Mouse (Mus musculus): ENCODE measurements around the gene Cstb. TPM values are rescaled to one million over a fixed set of nuclear protein-coding genes. Genes with fewer than 3 reads are reported as not detected.

The Cstb gene
- polyA plus RNA-seq, 1 experiment from 2014 or later = 102 TPM

- Histone ChIP-seq H3K4me2 (ENCODE audit: low read length) (no peak overlapping the region), H3K27me3 (replicated peaks; ENCODE audit: control insufficient read depth, insufficient read depth, low read length) (no peaks in the 10 kb centered on the region), H3K4me3 (ENCODE audit: low read length) (no peak overlapping the region), H3K27ac (ENCODE audit: low read depth, low read length) (no peak overlapping the region), H3K9me3 (ENCODE audit: control insufficient read depth, low read length) (no peaks in the 10 kb centered on the region), H3K4me1 (ENCODE audit: control insufficient read depth, insufficient read depth, low read depth, low read length) (peaks cover 5% of the 10 kb centered on the region; the same call in 1 of the 2 replicates), H3K9ac (ENCODE audit: low read depth, low read length) (no peak overlapping the region), H3K36me3 (ENCODE audit: control insufficient read depth, insufficient read depth, low read length) (peaks cover 16% of the 10 kb centered on the region)
- no peak for ATAC-seq
- WGBS = 90% methylated on average over 5 of the region's 5 CpGs
Observed at GRCm38 (mm10) chr10:78429180-78429579, 3.7 kb downstream of the Cstb start.

GRCm38 (mm10) chr10:78429776-78430175 is 4.3 kb downstream of the Cstb start:
- Histone ChIP-seq H3K27ac (ENCODE audit: low read depth, low read length) (no peak overlapping the region), H3K36me3 (ENCODE audit: control insufficient read depth, insufficient read depth, low read length) (peaks cover 16% of the 10 kb centered on the region), H3K4me2 (ENCODE audit: low read length) (no peak overlapping the region), H3K9me3 (ENCODE audit: control insufficient read depth, low read length) (no peaks in the 10 kb centered on the region), H3K9ac (ENCODE audit: low read depth, low read length) (no peak overlapping the region), H3K4me3 (ENCODE audit: low read length) (no peak overlapping the region), H3K27me3 (replicated peaks; ENCODE audit: control insufficient read depth, insufficient read depth, low read length) (no peaks in the 10 kb centered on the region), H3K4me1 (ENCODE audit: control insufficient read depth, insufficient read depth, low read depth, low read length) (peaks cover 5% of the 10 kb centered on the region; the same call in 1 of the 2 replicates)
- 98% methylated on average over 2 of the region's 2 CpGs for WGBS
- no peak for ATAC-seq

GRCm38 (mm10) chr10:78432853-78433252 is 7.4 kb downstream of the Cstb start:
- 70% methylated on average over 3 of the region's 3 CpGs for WGBS
- H3K9me3 ChIP-seq (ENCODE audit: control insufficient read depth, low read length) = no peaks in the 10 kb centered on the region
- ATAC-seq = no peak
- no peak overlapping the region for H3K9ac ChIP-seq (ENCODE audit: low read depth, low read length)
- no peaks in the 10 kb centered on the region for H3K27me3 ChIP-seq (replicated peaks; ENCODE audit: control insufficient read depth, insufficient read depth, low read length)
- no peak overlapping the region for H3K4me2 ChIP-seq (ENCODE audit: low read length)
- H3K4me3 ChIP-seq (ENCODE audit: low read length) = no peak overlapping the region
- peaks cover 9% of the 10 kb centered on the region for H3K36me3 ChIP-seq (ENCODE audit: control insufficient read depth, insufficient read depth, low read length)
- H3K27ac ChIP-seq (ENCODE audit: low read depth, low read length) = no peak overlapping the region
- H3K4me1 ChIP-seq (ENCODE audit: control insufficient read depth, insufficient read depth, low read depth, low read length) = no peaks in the 10 kb centered on the region

GRCm38 (mm10) chr10:78438094-78438493 is 12.6 kb downstream of the Cstb start:
- no peak overlapping the region for H3K4me2 ChIP-seq (ENCODE audit: low read length)

GRCm38 (mm10) chr10:78439550-78439949 is 14.1 kb downstream of the Cstb start:
- 62% methylated on average over 5 of the region's 5 CpGs for WGBS
- Histone ChIP-seq H3K27me3 (replicated peaks; ENCODE audit: control insufficient read depth, insufficient read depth, low read length) (no peaks in the 10 kb centered on the region), H3K27ac (ENCODE audit: low read depth, low read length) (no peak overlapping the region), H3K4me3 (ENCODE audit: low read length) (no peak overlapping the region), H3K36me3 (ENCODE audit: control insufficient read depth, insufficient read depth, low read length) (peaks cover 28% of the 10 kb centered on the region), H3K4me2 (ENCODE audit: low read length) (no peak overlapping the region), H3K9ac (ENCODE audit: low read depth, low read length) (no peak overlapping the region), H3K9me3 (ENCODE audit: control insufficient read depth, low read length) (no peaks in the 10 kb centered on the region), H3K4me1 (ENCODE audit: control insufficient read depth, insufficient read depth, low read depth, low read length) (no peaks in the 10 kb centered on the region)
- ATAC-seq = no peak

More at GRCm38 (mm10) chr10:78438094-78438493, 12.6 kb downstream of the Cstb start:
- ATAC-seq = peak; percentile 29; the same call in 1 of the 2 replicates
- Histone ChIP-seq H3K27me3 (replicated peaks; ENCODE audit: control insufficient read depth, insufficient read depth, low read length) (no peaks in the 10 kb centered on the region), H3K9ac (ENCODE audit: low read depth, low read length) (no peak overlapping the region), H3K27ac (ENCODE audit: low read depth, low read length) (no peak overlapping the region), H3K4me1 (ENCODE audit: control insufficient read depth, insufficient read depth, low read depth, low read length) (no peaks in the 10 kb centered on the region), H3K4me3 (ENCODE audit: low read length) (no peak overlapping the region), H3K36me3 (ENCODE audit: control insufficient read depth, insufficient read depth, low read length) (peaks cover 15% of the 10 kb centered on the region), H3K9me3 (ENCODE audit: control insufficient read depth, low read length) (no peaks in the 10 kb centered on the region)
- WGBS = 14% methylated on average over 5 of the region's 5 CpGs

GRCm38 (mm10) chr10:78439990-78440389 is 14.5 kb downstream of the Cstb start:
- ATAC-seq = no peak
- H3K4me1 ChIP-seq (ENCODE audit: control insufficient read depth, insufficient read depth, low read depth, low read length) = no peaks in the 10 kb centered on the region
- H3K27me3 ChIP-seq (replicated peaks; ENCODE audit: control insufficient read depth, insufficient read depth, low read length) = no peaks in the 10 kb centered on the region
- H3K9me3 ChIP-seq (ENCODE audit: control insufficient read depth, low read length) = no peaks in the 10 kb centered on the region
- peaks cover 30% of the 10 kb centered on the region for H3K36me3 ChIP-seq (ENCODE audit: control insufficient read depth, insufficient read depth, low read length)
- H3K4me2 ChIP-seq (ENCODE audit: low read length) = no peak overlapping the region
- 90% methylated on average over 7 of the region's 7 CpGs for WGBS
- H3K4me3 ChIP-seq (ENCODE audit: low read length) = no peak overlapping the region
- no peak overlapping the region for H3K9ac ChIP-seq (ENCODE audit: low read depth, low read length)
- H3K27ac ChIP-seq (ENCODE audit: low read depth, low read length) = no peak overlapping the region

- Histone ChIP-seq H3K27ac (ENCODE audit: low read depth, low read length) (no peak overlapping the region), H3K9me3 (ENCODE audit: control insufficient read depth, low read length) (no peaks in the 10 kb centered on the region), H3K9ac (ENCODE audit: low read depth, low read length) (no peak overlapping the region), H3K27me3 (replicated peaks; ENCODE audit: control insufficient read depth, insufficient read depth, low read length) (no peaks in the 10 kb centered on the region), H3K4me1 (ENCODE audit: control insufficient read depth, insufficient read depth, low read depth, low read length) (no peaks in the 10 kb centered on the region), H3K4me2 (ENCODE audit: low read length) (no peak overlapping the region), H3K4me3 (ENCODE audit: low read length) (no peak overlapping the region), H3K36me3 (ENCODE audit: control insufficient read depth, insufficient read depth, low read length) (peaks cover 32% of the 10 kb centered on the region)
- 67% methylated on average over 9 of the region's 9 CpGs for WGBS
- no peak for ATAC-seq
Observed at GRCm38 (mm10) chr10:78440812-78441211, 15.3 kb downstream of the Cstb start.

- no peak overlapping the region for H3K4me3 ChIP-seq (ENCODE audit: low read length)
- WGBS = 83% methylated on average over 5 of the region's 5 CpGs
Observed at GRCm38 (mm10) chr10:78441606-78442005, 16.1 kb downstream of the Cstb start.

GRCm38 (mm10) chr10:78442292-78442691 is 16.8 kb downstream of the Cstb start:
- ATAC-seq = no peak
- no peak overlapping the region for H3K4me3 ChIP-seq (ENCODE audit: low read length)
- no peaks in the 10 kb centered on the region for H3K27me3 ChIP-seq (replicated peaks; ENCODE audit: control insufficient read depth, insufficient read depth, low read length)
- no peak overlapping the region for H3K9ac ChIP-seq (ENCODE audit: low read depth, low read length)
- peaks cover 43% of the 10 kb centered on the region for H3K36me3 ChIP-seq (ENCODE audit: control insufficient read depth, insufficient read depth, low read length)
- no peaks in the 10 kb centered on the region for H3K4me1 ChIP-seq (ENCODE audit: control insufficient read depth, insufficient read depth, low read depth, low read length)
- H3K9me3 ChIP-seq (ENCODE audit: control insufficient read depth, low read length) = no peaks in the 10 kb centered on the region
- H3K27ac ChIP-seq (ENCODE audit: low read depth, low read length) = no peak overlapping the region
- 96% methylated on average over 3 of the region's 3 CpGs for WGBS
- H3K4me2 ChIP-seq (ENCODE audit: low read length) = no peak overlapping the region

More at GRCm38 (mm10) chr10:78441606-78442005, 16.1 kb downstream of the Cstb start:
- Histone ChIP-seq H3K27me3 (replicated peaks; ENCODE audit: control insufficient read depth, insufficient read depth, low read length) (no peaks in the 10 kb centered on the region), H3K4me1 (ENCODE audit: control insufficient read depth, insufficient read depth, low read depth, low read length) (no peaks in the 10 kb centered on the region), H3K9me3 (ENCODE audit: control insufficient read depth, low read length) (no peaks in the 10 kb centered on the region), H3K36me3 (ENCODE audit: control insufficient read depth, insufficient read depth, low read length) (peaks cover 37% of the 10 kb centered on the region), H3K27ac (ENCODE audit: low read depth, low read length) (no peak overlapping the region), H3K9ac (ENCODE audit: low read depth, low read length) (no peak overlapping the region), H3K4me2 (ENCODE audit: low read length) (no peak overlapping the region)
- no peak for ATAC-seq

GRCm38 (mm10) chr10:78446195-78446594 is 20.7 kb downstream of the Cstb start:
- Histone ChIP-seq H3K27ac (ENCODE audit: low read depth, low read length) (no peak overlapping the region), H3K9ac (ENCODE audit: low read depth, low read length) (no peak overlapping the region), H3K9me3 (ENCODE audit: control insufficient read depth, low read length) (no peaks in the 10 kb centered on the region), H3K27me3 (replicated peaks; ENCODE audit: control insufficient read depth, insufficient read depth, low read length) (no peaks in the 10 kb centered on the region), H3K4me3 (ENCODE audit: low read length) (no peak overlapping the region), H3K4me2 (ENCODE audit: low read length) (no peak overlapping the region), H3K4me1 (ENCODE audit: control insufficient read depth, insufficient read depth, low read depth, low read length) (no peaks in the 10 kb centered on the region), H3K36me3 (ENCODE audit: control insufficient read depth, insufficient read depth, low read length) (peaks cover 46% of the 10 kb centered on the region)
- no peak for ATAC-seq
- 100% methylated on average over 3 of the region's 3 CpGs for WGBS

Measured in hindbrain, embryonic 16.5 days (tissue).